Mouse (Mus musculus): ENCODE measurements around the gene Rgs14. TPM values are rescaled to one million over a fixed set of nuclear protein-coding genes. Genes with fewer than 3 reads are reported as not detected.
A peak's percentile ranks its signal among the peaks of the same experiment; 100 is the strongest.

Gene Rgs14
- total RNA-seq, 1 experiment = 0.62 TPM

DNA sequence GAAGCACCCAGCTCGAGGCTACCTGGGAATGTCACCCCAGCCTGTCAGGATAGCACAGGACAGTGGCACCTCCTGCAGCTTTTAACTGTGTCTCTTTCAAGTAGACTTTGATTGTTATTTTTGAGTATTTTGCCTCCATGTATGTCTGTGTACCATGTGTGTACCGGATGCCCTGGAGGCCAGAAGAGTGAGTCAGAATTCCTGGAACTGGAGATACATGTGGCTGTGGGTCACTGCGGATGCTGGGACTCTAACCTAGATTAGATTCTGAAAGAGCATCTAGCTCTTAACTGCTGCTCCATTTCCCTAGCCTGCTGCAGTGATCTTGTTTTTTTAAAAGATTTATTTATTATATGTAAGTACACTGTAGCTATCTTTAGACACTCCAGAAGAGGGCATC is 37.2 kb upstream of the Rgs14 start:
- TF ChIP-seq ZNF384 (IDR thresholded peaks at IDR 0.05; ENCODE audit: low read depth, low read length) (no peak), MAFK (IDR thresholded peaks at IDR 0.05; ENCODE audit: insufficient read depth, low read depth, low read length) (no peak), HCFC1 (IDR thresholded peaks at IDR 0.05; ENCODE audit: borderline replicate concordance, insufficient read depth, low read length) (no peak), CHD2 (IDR thresholded peaks at IDR 0.05; ENCODE audit: low read depth, low read length) (no peak), ZC3H11A (IDR thresholded peaks at IDR 0.05; ENCODE audit: borderline replicate concordance, low read depth, low read length) (no peak)
- in situ Hi-C loops (cut with MboI; ENCODE audit: low sequenced_read_pairs in 2 of 2, unreplicated experiment in 2 of 2) = no loop called here
- no peaks in the 10 kb centered on the region for H3K9me3 ChIP-seq (ENCODE audit: control insufficient read depth, insufficient read depth, low read depth, low read length)
- H3K9ac ChIP-seq (ENCODE audit: insufficient read depth, low read depth, low read length, poor library complexity, severe bottlenecking) = no peak overlapping the region; the same call in 1 of the 2 replicates
- no peak overlapping the region for H3K4me3 ChIP-seq (ENCODE audit: insufficient read depth in 1 of 2, low read depth in 1 of 2, low read length in 2 of 2, poor library complexity in 1 of 2, severe bottlenecking in 1 of 2)
- peaks cover 3 to 34% of the 10 kb centered on the region in 2 experiments for H3K4me1 ChIP-seq (ENCODE audit: control insufficient read depth in 2 of 2, insufficient read depth in 2 of 2, low read length in 2 of 2, poor library complexity in 1 of 2)
- no peak for DNase-seq (ENCODE audit: low read depth, low spot score)
- no peaks in the 10 kb centered on the region; the same call in 1 of the 2 replicates for H3K36me3 ChIP-seq (ENCODE audit: control insufficient read depth, insufficient read depth, low read length, poor library complexity, severe bottlenecking)
- no peak overlapping the region for H3K27ac ChIP-seq (ENCODE audit: insufficient read depth, low read depth, low read length, poor library complexity, severe bottlenecking)

DNA sequence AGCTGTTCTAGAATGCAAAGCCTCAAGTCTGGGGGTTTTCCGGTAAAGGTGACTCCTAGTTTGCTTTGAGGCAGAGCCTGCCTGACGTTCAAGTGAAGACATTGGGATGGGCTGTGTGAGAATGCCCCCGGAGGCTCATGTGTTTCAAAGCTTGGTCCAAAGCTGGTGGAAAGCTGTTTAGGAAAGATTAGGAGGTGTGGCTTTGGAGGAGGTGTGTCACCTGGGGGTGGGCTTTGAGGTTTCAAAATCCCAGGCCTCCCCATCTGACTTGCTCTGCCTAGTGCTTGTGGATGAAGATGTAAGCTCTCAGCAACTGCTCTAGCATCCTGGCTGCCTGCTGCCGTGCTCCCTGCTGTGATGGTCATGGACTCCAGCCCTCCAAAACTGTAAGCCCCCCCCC is 33.8 kb upstream of the Rgs14 start:
- Histone ChIP-seq H3K27ac (ENCODE audit: insufficient read depth, low read depth, low read length, poor library complexity, severe bottlenecking) (peak overlapping the region; percentile 53; the same call in 1 of the 2 replicates), H3K9ac (ENCODE audit: insufficient read depth, low read depth, low read length, poor library complexity, severe bottlenecking) (no peak overlapping the region; the same call in 1 of the 2 replicates), H3K4me1 (ENCODE audit: control insufficient read depth in 2 of 2, insufficient read depth in 2 of 2, low read length in 2 of 2, poor library complexity in 1 of 2) (peaks cover 9 to 31% of the 10 kb centered on the region in 2 experiments), H3K4me3 (ENCODE audit: insufficient read depth in 1 of 2, low read depth in 1 of 2, low read length in 2 of 2, poor library complexity in 1 of 2, severe bottlenecking in 1 of 2) (no peak overlapping the region), H3K36me3 (ENCODE audit: control insufficient read depth, insufficient read depth, low read length, poor library complexity, severe bottlenecking) (no peaks in the 10 kb centered on the region), H3K9me3 (ENCODE audit: control insufficient read depth, insufficient read depth, low read depth, low read length) (no peaks in the 10 kb centered on the region)
- in situ Hi-C loops (cut with MboI; ENCODE audit: low sequenced_read_pairs in 2 of 2, unreplicated experiment in 2 of 2) = no loop called here
- TF ChIP-seq ZC3H11A (IDR thresholded peaks at IDR 0.05; ENCODE audit: borderline replicate concordance, low read depth, low read length) = no peak
- no peak for TF ChIP-seq MAFK (IDR thresholded peaks at IDR 0.05; ENCODE audit: insufficient read depth, low read depth, low read length)
- TF ChIP-seq HCFC1 (IDR thresholded peaks at IDR 0.05; ENCODE audit: borderline replicate concordance, insufficient read depth, low read length) = no peak
- no peak for DNase-seq (ENCODE audit: low read depth, low spot score)

DNA sequence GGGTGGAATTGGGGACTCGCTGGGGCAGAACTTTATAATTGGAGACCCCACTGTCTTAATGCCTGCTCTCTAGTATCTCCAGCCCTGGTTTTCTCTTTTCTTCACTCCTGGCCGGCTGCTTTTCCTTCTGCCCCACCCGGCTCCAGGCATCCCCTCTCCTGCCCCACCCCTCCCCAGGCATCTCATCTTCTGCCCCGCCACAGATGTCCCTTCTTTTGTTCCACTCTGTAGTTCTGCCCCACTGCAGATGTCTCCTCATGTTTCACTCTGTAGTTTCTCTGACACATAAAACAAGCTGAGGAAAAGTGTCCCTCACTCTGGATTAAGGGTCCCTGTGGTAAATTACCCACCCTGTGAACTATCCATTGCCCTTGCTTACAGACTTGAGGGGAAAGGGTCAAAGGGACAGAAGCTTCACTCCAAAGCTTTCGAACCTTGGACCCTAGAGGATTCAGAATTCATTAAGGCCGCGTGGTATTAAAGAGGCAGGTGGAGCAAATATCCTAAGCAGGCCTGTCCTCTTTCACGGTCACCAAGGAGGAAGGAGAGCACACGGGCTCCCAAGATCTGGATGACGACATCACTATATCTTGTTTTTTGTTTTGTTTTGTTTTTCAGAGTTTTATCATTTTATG is 32.1 kb upstream of the Rgs14 start:
- peak overlapping the region; percentile 7 to 45 for H3K4me3 ChIP-seq (ENCODE audit: insufficient read depth in 1 of 2, low read depth in 1 of 2, low read length in 2 of 2, poor library complexity in 1 of 2, severe bottlenecking in 1 of 2)
- peak overlapping the region; percentile 61; the same call in 1 of the 2 replicates for H3K9ac ChIP-seq (ENCODE audit: insufficient read depth, low read depth, low read length, poor library complexity, severe bottlenecking)
- in situ Hi-C loops (cut with MboI; ENCODE audit: low sequenced_read_pairs in 2 of 2, unreplicated experiment in 2 of 2) = no loop called here
- H3K9me3 ChIP-seq (ENCODE audit: control insufficient read depth, insufficient read depth, low read depth, low read length) = no peaks in the 10 kb centered on the region
- peak overlapping the region; percentile 81 for H3K27ac ChIP-seq (ENCODE audit: insufficient read depth, low read depth, low read length, poor library complexity, severe bottlenecking)
- no peaks in the 10 kb centered on the region for H3K36me3 ChIP-seq (ENCODE audit: control insufficient read depth, insufficient read depth, low read length, poor library complexity, severe bottlenecking)
- DNase-seq (ENCODE audit: low read depth, low spot score) = no peak
- peaks cover 9 to 29% of the 10 kb centered on the region in 2 experiments for H3K4me1 ChIP-seq (ENCODE audit: control insufficient read depth in 2 of 2, insufficient read depth in 2 of 2, low read length in 2 of 2, poor library complexity in 1 of 2)
- no peak for TF ChIP-seq ZNF384 (IDR thresholded peaks at IDR 0.05; ENCODE audit: low read depth, low read length)
- TF ChIP-seq HCFC1 (IDR thresholded peaks at IDR 0.05; ENCODE audit: borderline replicate concordance, insufficient read depth, low read length) = no peak
- TF ChIP-seq ZC3H11A (IDR thresholded peaks at IDR 0.05; ENCODE audit: borderline replicate concordance, low read depth, low read length) = no peak
- no peak for TF ChIP-seq MAFK (IDR thresholded peaks at IDR 0.05; ENCODE audit: insufficient read depth, low read depth, low read length)
- TF ChIP-seq CHD2 (IDR thresholded peaks at IDR 0.05; ENCODE audit: low read depth, low read length) = no peak

DNA sequence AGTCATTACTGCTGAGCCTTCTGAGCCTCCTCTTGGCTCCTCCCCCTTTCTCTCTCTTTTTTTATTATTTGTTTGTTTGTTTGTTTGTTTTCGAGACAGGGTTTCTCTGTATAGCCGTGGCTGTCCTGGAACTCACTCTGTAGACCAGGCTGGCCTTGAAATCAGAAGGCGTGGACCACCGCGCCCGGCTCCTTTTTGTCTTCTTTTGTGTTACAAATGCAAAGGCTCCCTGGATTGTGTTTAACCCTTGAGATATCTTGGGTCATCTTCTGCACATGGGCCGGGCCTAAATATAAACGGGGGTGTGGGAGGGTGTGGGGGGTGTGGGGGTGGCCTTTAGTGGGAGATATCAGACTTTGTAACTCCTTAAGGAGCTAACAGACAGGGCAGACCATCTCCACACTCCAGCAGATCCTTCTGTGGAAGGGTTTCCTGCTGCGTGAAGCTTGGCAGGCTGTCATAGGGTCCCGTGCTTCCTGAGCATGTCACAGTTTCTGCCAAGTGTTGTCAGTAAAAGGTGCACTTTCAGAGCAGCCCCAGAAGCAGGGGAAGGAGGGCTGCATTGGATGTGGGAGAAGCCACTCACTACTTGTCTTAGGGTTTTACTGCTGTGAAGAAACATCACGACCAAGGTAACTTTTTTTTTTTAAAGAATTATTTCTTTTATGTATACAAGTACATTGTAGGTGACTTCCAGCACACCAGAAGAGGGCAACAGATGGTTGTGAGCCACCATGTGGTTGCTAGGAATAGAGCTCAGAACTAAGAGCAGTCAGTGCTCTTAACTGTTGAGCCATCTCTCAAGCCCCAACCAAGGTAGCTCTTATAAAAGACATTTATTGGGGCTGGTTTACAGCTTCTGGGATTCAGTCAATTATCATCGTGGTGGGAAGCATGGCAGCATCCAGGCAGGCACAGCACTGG is 31.1 kb upstream of the Rgs14 start:
- no peaks in the 10 kb centered on the region for H3K36me3 ChIP-seq (ENCODE audit: control insufficient read depth, insufficient read depth, low read length, poor library complexity, severe bottlenecking)
- H3K4me1 ChIP-seq (ENCODE audit: control insufficient read depth in 2 of 2, insufficient read depth in 2 of 2, low read length in 2 of 2, poor library complexity in 1 of 2) = peaks cover 9 to 32% of the 10 kb centered on the region in 2 experiments
- peak overlapping the region; percentile 7 to 45 for H3K4me3 ChIP-seq (ENCODE audit: insufficient read depth in 1 of 2, low read depth in 1 of 2, low read length in 2 of 2, poor library complexity in 1 of 2, severe bottlenecking in 1 of 2)
- no peaks in the 10 kb centered on the region for H3K9me3 ChIP-seq (ENCODE audit: control insufficient read depth, insufficient read depth, low read depth, low read length)
- H3K27ac ChIP-seq (ENCODE audit: insufficient read depth, low read depth, low read length, poor library complexity, severe bottlenecking) = peak overlapping the region; percentile 81
- DNase-seq (ENCODE audit: low read depth, low spot score) = no peak
- H3K9ac ChIP-seq (ENCODE audit: insufficient read depth, low read depth, low read length, poor library complexity, severe bottlenecking) = peak overlapping the region; percentile 61; the same call in 1 of the 2 replicates
- TF ChIP-seq ZC3H11A (IDR thresholded peaks at IDR 0.05; ENCODE audit: borderline replicate concordance, low read depth, low read length) (no peak), MAFK (IDR thresholded peaks at IDR 0.05; ENCODE audit: insufficient read depth, low read depth, low read length) (no peak), CHD2 (IDR thresholded peaks at IDR 0.05; ENCODE audit: low read depth, low read length) (no peak), HCFC1 (IDR thresholded peaks at IDR 0.05; ENCODE audit: borderline replicate concordance, insufficient read depth, low read length) (no peak), ZNF384 (IDR thresholded peaks at IDR 0.05; ENCODE audit: low read depth, low read length) (no peak)
- in situ Hi-C loops (cut with MboI; ENCODE audit: low sequenced_read_pairs in 2 of 2, unreplicated experiment in 2 of 2) = no loop called here
